9 mouse cellular contexts compared by ENCODE assay signal in the genomic region with DNA sequence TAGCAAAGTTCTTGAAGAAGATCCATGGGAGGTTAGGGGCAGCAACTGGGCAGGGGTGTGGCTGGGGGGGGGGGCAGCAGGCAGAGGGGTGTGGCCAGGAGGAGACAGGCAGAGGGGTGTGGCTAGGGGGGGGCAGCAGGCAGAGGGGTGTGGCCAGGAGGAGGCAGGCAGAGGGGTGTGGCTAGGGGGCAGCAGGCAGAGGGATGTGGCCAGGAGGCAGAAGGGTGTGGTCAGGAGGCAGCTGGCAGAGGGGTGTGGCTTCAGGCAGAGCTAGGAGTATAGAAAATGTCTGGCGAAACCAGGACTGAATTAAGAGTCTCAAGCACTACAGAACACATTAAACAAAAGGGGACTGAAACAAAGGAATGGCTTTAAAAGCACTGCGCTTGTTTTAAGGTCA. TPM values are rescaled to one million over a fixed set of nuclear protein-coding genes. Genes with fewer than 3 reads are reported as not detected.
DNase-seq lines count a peak whose midpoint lies in the region; ATAC-seq and TF ChIP-seq lines count a peak whose summit lies in the region.
"Had no signal": no experiment of that assay in that cellular context is flagged by ENCODE, and none has a peak within 500 bp of the region (broad histone marks: within the 10 kb centered on the region; RNA-seq: fewer than 3 reads in every experiment).

No protein-coding gene starts in this region.

- H3K27ac ChIP-seq in heart, postnatal 0 days (ENCODE audit: low read depth): no peak overlapping the region
- no peak overlapping the region for H3K27ac ChIP-seq in embryonic facial prominence, embryonic 15.5 days (replicated peaks)
- H3K27ac ChIP-seq in lung, embryonic 16.5 days (ENCODE audit: low read length): peak overlapping the region; percentile 41; the same call in 1 of the 2 replicates

- peak; percentile 39; the same call in 1 of the 2 replicates for ATAC-seq in heart, postnatal 0 days (ENCODE audit: insufficient read depth, low read depth)
- ATAC-seq in embryonic facial prominence, embryonic 15.5 days (ENCODE audit: insufficient number of reproducible peaks, low FRiP score, low TSS enrichment, low read depth): peak; percentile 60; the same call in 1 of the 2 replicates
- peak; percentile 83 for ATAC-seq in lung, embryonic 16.5 days (ENCODE audit: low read depth)
- ATAC-seq: activated CD4-positive, CD25-positive, alpha-beta regulatory T cell, adult 4 months had no signal

- no peak for TF ChIP-seq EP300 in heart, postnatal 0 days (IDR thresholded peaks at IDR 0.05; ENCODE audit: low read depth)

- no peaks in the 10 kb centered on the region for H3K4me1 ChIP-seq in heart, postnatal 0 days (ENCODE audit: control insufficient read depth, insufficient read depth)
- H3K4me1 ChIP-seq in embryonic facial prominence, embryonic 15.5 days: peaks cover 24% of the 10 kb centered on the region
- peaks cover 18% of the 10 kb centered on the region for H3K4me1 ChIP-seq in lung, embryonic 16.5 days (replicated peaks; ENCODE audit: control insufficient read depth, insufficient read depth, low read length)

- no peak overlapping the region for H3K4me3 ChIP-seq in heart, postnatal 0 days (ENCODE audit: low read depth, low read length)
- H3K4me3 ChIP-seq in embryonic facial prominence, embryonic 15.5 days (replicated peaks): no peak overlapping the region
- H3K4me3 ChIP-seq in lung, embryonic 16.5 days (ENCODE audit: low read length): no peak overlapping the region

- no peaks in the 10 kb centered on the region for H3K36me3 ChIP-seq in heart, postnatal 0 days (replicated peaks; ENCODE audit: control insufficient read depth, insufficient read depth, low read length)
- H3K36me3 ChIP-seq in embryonic facial prominence, embryonic 15.5 days: no peaks in the 10 kb centered on the region
- H3K36me3 ChIP-seq in lung, embryonic 16.5 days (ENCODE audit: control insufficient read depth, insufficient read depth, low read length): no peaks in the 10 kb centered on the region

- DNase-seq in heart, postnatal 0 days (ENCODE audit: low spot score): no peak
- DNase-seq in heart, postnatal 36 days: no peak
- peak; percentile 78 for DNase-seq in ES-CJ7 (ENCODE audit: low read depth, low spot score)
- no peak for DNase-seq in gastrocnemius, postnatal 10 days
- DNase-seq in spleen, adult 12 weeks (ENCODE audit: low spot score): no peak
- no peak for DNase-seq in kidney, adult 9 months

- intact Hi-C loops in heart, postnatal 36 days (cut with DNase I): no loop called here

- H3K27me3 ChIP-seq in heart, postnatal 0 days (ENCODE audit: control insufficient read depth, insufficient read depth, low read length): 0 out of 2 replicates have a peak, but pooled peaks cover 4% of the 10 kb centered on the region
- no peaks in the 10 kb centered on the region for H3K27me3 ChIP-seq in embryonic facial prominence, embryonic 15.5 days
- H3K27me3 ChIP-seq in lung, embryonic 16.5 days (ENCODE audit: control insufficient read depth, insufficient read depth, low read depth, low read length): no peaks in the 10 kb centered on the region

- H3K9me3 ChIP-seq in heart, postnatal 0 days (replicated peaks; ENCODE audit: control insufficient read depth, low read length): no peaks in the 10 kb centered on the region
- no peaks in the 10 kb centered on the region for H3K9me3 ChIP-seq in embryonic facial prominence, embryonic 15.5 days (replicated peaks)
- no peaks in the 10 kb centered on the region for H3K9me3 ChIP-seq in lung, embryonic 16.5 days (ENCODE audit: control insufficient read depth, low read length)

- H3K4me2 ChIP-seq in heart, postnatal 0 days (ENCODE audit: low read depth, low read length): no peak overlapping the region
- no peak overlapping the region for H3K4me2 ChIP-seq in embryonic facial prominence, embryonic 15.5 days (replicated peaks)
- 0 out of 2 replicates have a peak overlapping the region, but pooled peaks have one; percentile 5 for H3K4me2 ChIP-seq in lung, embryonic 16.5 days (ENCODE audit: low read depth, low read length)

- WGBS in heart, postnatal 0 days: 41% methylated on average over 2 of the region's 2 CpGs
- 17% methylated on average over 2 of the region's 2 CpGs for WGBS in embryonic facial prominence, embryonic 15.5 days
- 19% methylated on average over 2 of the region's 2 CpGs for WGBS in lung, embryonic 16.5 days

- TF ChIP-seq CTCF in heart, postnatal 0 days (IDR thresholded peaks at IDR 0.05; ENCODE audit: low read depth): no peak

- H3K9ac ChIP-seq in heart, postnatal 0 days (replicated peaks; ENCODE audit: low read depth, low read length): no peak overlapping the region
- H3K9ac ChIP-seq in embryonic facial prominence, embryonic 15.5 days: no peak overlapping the region
- no peak overlapping the region for H3K9ac ChIP-seq in lung, embryonic 16.5 days (ENCODE audit: low read length)

RNA-seq across cellular contexts. Expression of a gene that starts 19.4 kb away (rescaled TPM):
- total RNA-seq in heart, postnatal 0 days (2014; rRNA removed; ENCODE audit: low replicate concordance): not detected in 2 replicates
- polyA plus RNA-seq in heart, postnatal 0 days (2015; fragmentation: Nextera tagmentation; extraction: Ambion mirVana): not detected in 2 replicates
- not detected for total RNA-seq in heart, postnatal 36 days (2021)
- 0.52 and 0.53 TPM in 2 replicates for polyA plus RNA-seq in embryonic facial prominence, embryonic 15.5 days (2015; fragmentation: Nextera tagmentation; extraction: Ambion mirVana)
- polyA plus RNA-seq in lung, embryonic 16.5 days (2015; fragmentation: Nextera tagmentation; extraction: Ambion mirVana): not detected in 2 replicates
- total RNA-seq in gastrocnemius, postnatal 10 days (2021): under 1 TPM in 1 of 2 experiments, not detected in 1; 0.23 TPM

RNA-seq across cellular contexts. Expression of a gene that starts 20.5 kb away (rescaled TPM):
- total RNA-seq in heart, postnatal 0 days (2014; rRNA removed; ENCODE audit: low replicate concordance): 0.54 and 4.0 TPM in 2 replicates
- 0.60 and 0.71 TPM in 2 replicates for polyA plus RNA-seq in heart, postnatal 0 days (2015; fragmentation: Nextera tagmentation; extraction: Ambion mirVana)
- total RNA-seq in heart, postnatal 36 days (2021): under 1 TPM; 0.38 to 0.56 TPM
- 2.6 and 2.8 TPM in 2 replicates for polyA plus RNA-seq in embryonic facial prominence, embryonic 15.5 days (2015; fragmentation: Nextera tagmentation; extraction: Ambion mirVana)
- 1.3 and 1.6 TPM in 2 replicates for polyA plus RNA-seq in lung, embryonic 16.5 days (2015; fragmentation: Nextera tagmentation; extraction: Ambion mirVana)
- total RNA-seq in gastrocnemius, postnatal 10 days (2021): 1 to 10 TPM; 1.2 to 1.5 TPM
- polyA plus RNA-seq: activated CD4-positive, CD25-positive, alpha-beta regulatory T cell, adult 4 months had no signal
